Mouse (Mus musculus) hindbrain, embryonic 12.5 days (tissue): ENCODE data around the gene Shank2. TPM values are rescaled to one million over a fixed set of nuclear protein-coding genes. Genes with fewer than 3 reads are reported as not detected.

Experiments
- ATAC-seq: fragments of 200-750 bp; cut with Nextera tagmentation; 2 replicates; pipeline ENCODE4 v1.8.0; 2017; ENCODE audit warnings: moderate TSS enrichment; ENCODE audit not compliant: low FRiP score
- H3K27ac ChIP-seq: fragments of 300-500 bp; sonication (generic); 2 replicates; pipeline ENCODE4 v1.5.1; 2016; ENCODE audit warnings: mild to moderate bottlenecking
- H3K27me3 ChIP-seq: fragments of 300-500 bp; sonication (generic); 2 replicates; pipeline ENCODE4 v1.6.1; 2016; ENCODE audit warnings: mild to moderate bottlenecking
- H3K36me3 ChIP-seq: fragments of 300-500 bp; sonication (generic); 2 replicates; pipeline ENCODE4 v1.6.1; 2016; ENCODE audit warnings: mild to moderate bottlenecking
- H3K4me1 ChIP-seq: fragments of 300-500 bp; sonication (generic); 2 replicates; pipeline ENCODE4 v1.6.1; 2016
- H3K4me2 ChIP-seq: fragments of 300-500 bp; sonication (generic); replicated peaks from 2 replicates; pipeline ENCODE4 v1.6.1; 2016; ENCODE audit warnings: mild to moderate bottlenecking
- H3K4me3 ChIP-seq: fragments of 300-500 bp; sonication (generic); 2 replicates; pipeline ENCODE4 v1.5.1; 2016; ENCODE audit warnings: mild to moderate bottlenecking
- H3K9ac ChIP-seq: fragments of 300-500 bp; sonication (generic); 2 replicates; pipeline ENCODE4 v1.6.1; 2016; ENCODE audit warnings: mild to moderate bottlenecking, moderate library complexity
- H3K9me3 ChIP-seq: fragments of 300-500 bp; sonication (generic); replicated peaks from 2 replicates; pipeline ENCODE4 v1.6.1; 2016; ENCODE audit warnings: mild to moderate bottlenecking
- WGBS: fragments of 180-500 bp; shearing (Covaris S2); methylation state at CpG from one replicate; pipeline ENCODE4 v1.1.7; 2016; 5-methylcytosine and 5-hydroxymethylcytosine counted together
- polyA plus RNA-seq: library from polyadenylated mRNA; unstranded; fragments of >200 nt; fragmentation: Nextera tagmentation; extraction: Ambion mirVana; gene quantifications from 2 replicates; pipeline ENCODE4 v1.2.1, GENCODE M21; 2016

The Shank2 gene
- polyA plus RNA-seq, 1 experiment from 2014 or later = 3.3 TPM

DNA sequence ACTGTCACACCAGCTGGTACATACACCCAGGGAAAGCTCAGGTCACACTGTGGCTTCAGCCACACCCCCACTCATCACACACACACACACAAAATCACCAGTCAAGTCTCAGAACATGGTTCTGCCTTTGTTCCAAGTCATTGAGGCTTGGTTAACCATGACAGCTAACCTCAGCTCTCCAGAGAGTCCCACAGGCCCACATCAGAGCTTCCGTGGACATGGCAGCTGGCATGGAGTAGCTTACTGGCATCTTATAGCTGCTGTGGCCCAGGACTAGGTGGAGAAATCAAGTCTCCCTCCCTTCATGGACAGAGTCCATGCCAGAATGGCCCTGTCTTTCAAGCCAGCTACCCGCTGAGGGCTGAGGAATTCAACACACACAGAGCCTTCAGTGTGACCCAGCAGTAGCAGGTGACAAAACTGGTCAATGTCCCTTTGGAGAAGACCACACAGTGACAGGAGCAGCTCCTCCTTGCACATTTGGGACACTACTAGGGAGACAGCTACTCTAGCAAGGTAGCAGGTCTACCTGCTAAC, 406.8 kb downstream of the Shank2 start:
- ATAC-seq = no peak
- 70% methylated on average over 2 of the region's 2 CpGs for WGBS
- no peak overlapping the region for H3K27ac ChIP-seq

DNA sequence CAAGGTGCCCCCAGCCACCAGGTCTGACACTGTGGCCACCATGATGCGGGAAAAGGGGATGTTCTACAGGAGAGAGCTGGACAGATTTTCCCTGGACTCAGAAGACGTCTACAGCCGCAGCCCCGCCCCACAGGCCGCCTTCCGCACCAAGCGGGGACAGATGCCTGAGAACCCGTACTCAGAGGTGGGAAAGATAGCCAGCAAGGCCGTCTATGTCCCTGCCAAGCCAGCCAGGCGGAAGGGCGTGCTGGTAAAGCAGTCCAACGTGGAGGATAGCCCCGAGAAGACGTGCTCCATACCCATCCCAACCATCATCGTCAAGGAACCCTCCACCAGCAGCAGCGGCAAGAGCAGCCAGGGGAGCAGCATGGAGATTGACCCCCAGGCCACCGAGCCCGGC, 408.0 kb downstream of the Shank2 start:
- Histone ChIP-seq H3K27ac (no peak overlapping the region), H3K36me3 (peaks cover 23% of the 10 kb centered on the region), H3K4me3 (no peak overlapping the region), H3K4me2 (no peak overlapping the region), H3K4me1 (peaks cover 29% of the 10 kb centered on the region), H3K27me3 (no peaks in the 10 kb centered on the region), H3K9me3 (no peaks in the 10 kb centered on the region), H3K9ac (no peak overlapping the region)
- WGBS = 80% methylated on average over 18 of the region's 18 CpGs
- no peak for ATAC-seq

More for the DNA sequence above, 406.8 kb downstream of the Shank2 start:
- peaks cover 29% of the 10 kb centered on the region for H3K4me1 ChIP-seq
- no peaks in the 10 kb centered on the region for H3K9me3 ChIP-seq
- no peak overlapping the region for H3K9ac ChIP-seq
- H3K27me3 ChIP-seq = no peaks in the 10 kb centered on the region
- no peak overlapping the region for H3K4me2 ChIP-seq
- H3K4me3 ChIP-seq = no peak overlapping the region
- H3K36me3 ChIP-seq = peaks cover 23% of the 10 kb centered on the region

DNA sequence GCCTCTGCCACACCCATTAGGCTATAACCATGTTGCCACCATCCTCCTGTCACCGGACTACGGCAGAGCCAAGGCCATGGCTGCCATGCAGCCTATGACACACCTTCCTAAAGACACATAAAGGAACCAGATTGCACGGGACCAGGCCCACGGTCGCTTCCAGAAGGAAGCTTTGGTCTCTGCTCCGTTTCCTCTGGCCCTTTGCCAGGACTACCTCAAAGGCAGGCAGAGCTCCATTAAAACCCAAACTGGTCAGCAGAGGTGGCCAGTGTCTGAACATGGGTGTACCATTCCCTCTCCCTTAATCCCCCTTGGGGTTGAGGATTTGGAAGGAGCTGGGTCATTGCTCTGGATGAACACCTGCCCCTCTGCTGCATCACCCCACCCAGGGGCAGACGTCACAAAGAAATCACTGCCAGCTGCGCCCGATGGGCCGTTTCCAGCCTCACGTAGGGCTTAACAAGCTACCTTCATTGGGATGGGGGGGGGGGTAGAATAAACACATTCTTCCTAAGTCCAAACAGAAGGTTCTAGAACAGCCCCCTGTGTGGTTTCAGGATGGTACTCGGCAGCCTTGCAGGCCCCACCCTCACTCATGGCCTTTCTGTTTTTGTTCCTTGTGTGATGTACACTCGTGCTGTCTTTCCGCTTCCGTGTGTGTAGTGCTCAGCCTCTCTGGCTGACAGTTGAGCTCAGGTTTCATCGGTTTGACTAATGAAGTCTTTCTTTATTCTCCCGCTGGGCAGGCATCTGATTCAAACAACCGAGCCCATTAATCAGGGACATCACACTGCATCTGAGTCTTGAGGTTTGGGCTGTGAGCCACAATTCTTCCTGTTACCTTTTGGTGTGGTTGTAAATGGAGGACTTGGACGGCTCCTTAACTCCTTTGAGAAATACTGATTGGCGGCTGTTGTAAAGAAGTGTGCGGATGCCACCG, 410.5 kb downstream of the Shank2 start:
- Histone ChIP-seq H3K9me3 (no peaks in the 10 kb centered on the region), H3K4me1 (peaks cover 31% of the 10 kb centered on the region), H3K27ac (peak overlapping the region; percentile 73), H3K27me3 (no peaks in the 10 kb centered on the region), H3K4me2 (no peak overlapping the region), H3K9ac (no peak overlapping the region), H3K36me3 (peaks cover 23% of the 10 kb centered on the region), H3K4me3 (no peak overlapping the region)
- WGBS = 45% methylated on average over 22 of the region's 22 CpGs
- peak; percentile 30; the same call in 1 of the 2 replicates for ATAC-seq

DNA sequence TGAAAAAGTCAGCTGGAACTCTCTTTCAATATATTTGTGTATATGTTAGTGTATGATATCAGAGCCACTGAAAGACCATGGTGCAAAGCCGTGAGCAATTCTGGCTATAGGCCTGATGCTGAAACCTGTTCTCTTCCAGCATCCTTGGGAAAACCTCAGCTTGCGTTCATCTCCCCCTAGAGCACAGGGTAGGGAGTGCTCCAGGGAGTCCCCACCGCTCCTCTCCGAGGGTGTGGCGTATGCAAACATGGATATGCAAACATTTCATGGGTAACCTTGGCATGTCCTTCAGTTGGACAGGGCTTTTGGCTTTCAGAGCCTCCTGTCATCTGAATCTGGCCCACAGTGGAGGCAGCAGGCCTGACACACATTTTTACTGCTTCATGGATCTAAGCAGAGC, 412.9 kb downstream of the Shank2 start:
- WGBS = 81% methylated on average over 5 of the region's 5 CpGs
- H3K27me3 ChIP-seq = no peaks in the 10 kb centered on the region
- H3K27ac ChIP-seq = no peak overlapping the region
- no peak for ATAC-seq
- no peaks in the 10 kb centered on the region for H3K9me3 ChIP-seq
- H3K36me3 ChIP-seq = peaks cover 23% of the 10 kb centered on the region
- H3K4me2 ChIP-seq = no peak overlapping the region
- no peak overlapping the region for H3K4me3 ChIP-seq
- H3K9ac ChIP-seq = no peak overlapping the region
- peaks cover 36% of the 10 kb centered on the region for H3K4me1 ChIP-seq

DNA sequence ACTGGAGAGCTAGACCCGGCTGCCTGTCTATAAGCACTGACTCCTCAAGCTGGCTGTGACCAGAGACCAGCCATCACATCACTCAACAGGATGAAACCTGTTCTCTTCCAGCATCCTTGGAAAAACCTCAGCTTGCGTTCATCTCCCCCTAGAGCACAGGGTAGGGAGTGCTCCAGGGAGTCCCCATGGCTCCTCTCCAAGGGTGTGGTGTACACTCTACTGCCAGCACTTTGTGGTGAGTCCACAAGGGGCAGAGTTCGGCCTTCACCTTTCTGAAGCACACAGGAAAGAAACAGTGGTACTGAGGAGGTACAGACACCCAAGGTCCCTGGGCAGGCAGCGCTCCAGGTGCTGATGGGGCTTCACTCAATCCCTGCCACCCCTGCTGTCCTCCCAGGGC, 414.1 kb downstream of the Shank2 start:
- Histone ChIP-seq H3K4me2 (no peak overlapping the region), H3K9me3 (no peaks in the 10 kb centered on the region), H3K9ac (no peak overlapping the region), H3K27ac (no peak overlapping the region), H3K36me3 (peaks cover 12% of the 10 kb centered on the region; the same call in 1 of the 2 replicates), H3K4me3 (no peak overlapping the region), H3K27me3 (no peaks in the 10 kb centered on the region), H3K4me1 (peaks cover 43% of the 10 kb centered on the region)
- 80% methylated on average over 4 of the region's 4 CpGs for WGBS
- ATAC-seq = no peak

DNA sequence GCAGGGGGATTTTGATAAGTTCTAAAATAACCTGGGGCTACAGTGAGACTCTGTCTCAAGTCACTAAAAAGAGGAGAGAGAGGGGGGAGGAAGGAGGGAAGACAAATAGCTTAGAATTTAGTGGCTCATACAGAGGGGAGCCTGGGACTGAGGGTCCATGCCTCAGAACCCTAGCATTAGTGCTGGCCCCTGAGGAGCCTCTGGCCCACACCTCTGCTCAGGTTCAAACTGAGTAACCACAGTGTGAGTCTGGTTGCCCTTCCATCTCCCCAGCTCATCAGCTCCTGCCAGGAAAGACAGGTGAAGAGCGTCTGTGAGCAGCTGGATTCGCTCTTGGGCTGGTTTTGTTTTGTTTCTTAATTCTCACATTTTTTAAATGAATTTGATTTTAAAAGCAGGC, 415.5 kb downstream of the Shank2 start:
- peak overlapping the region; percentile 76 for H3K27ac ChIP-seq
- no peak overlapping the region for H3K4me3 ChIP-seq
- no peaks in the 10 kb centered on the region for H3K36me3 ChIP-seq
- H3K4me2 ChIP-seq = peak overlapping the region; percentile 24; the same call in 1 of the 2 replicates
- H3K4me1 ChIP-seq = peaks cover 40% of the 10 kb centered on the region
- no peaks in the 10 kb centered on the region for H3K27me3 ChIP-seq
- no peak overlapping the region for H3K9ac ChIP-seq
- ATAC-seq = 0 out of 2 replicates have a peak, but pooled peaks have one; percentile 27
- no peaks in the 10 kb centered on the region for H3K9me3 ChIP-seq
- 67% methylated on average over 2 of the region's 2 CpGs for WGBS

DNA sequence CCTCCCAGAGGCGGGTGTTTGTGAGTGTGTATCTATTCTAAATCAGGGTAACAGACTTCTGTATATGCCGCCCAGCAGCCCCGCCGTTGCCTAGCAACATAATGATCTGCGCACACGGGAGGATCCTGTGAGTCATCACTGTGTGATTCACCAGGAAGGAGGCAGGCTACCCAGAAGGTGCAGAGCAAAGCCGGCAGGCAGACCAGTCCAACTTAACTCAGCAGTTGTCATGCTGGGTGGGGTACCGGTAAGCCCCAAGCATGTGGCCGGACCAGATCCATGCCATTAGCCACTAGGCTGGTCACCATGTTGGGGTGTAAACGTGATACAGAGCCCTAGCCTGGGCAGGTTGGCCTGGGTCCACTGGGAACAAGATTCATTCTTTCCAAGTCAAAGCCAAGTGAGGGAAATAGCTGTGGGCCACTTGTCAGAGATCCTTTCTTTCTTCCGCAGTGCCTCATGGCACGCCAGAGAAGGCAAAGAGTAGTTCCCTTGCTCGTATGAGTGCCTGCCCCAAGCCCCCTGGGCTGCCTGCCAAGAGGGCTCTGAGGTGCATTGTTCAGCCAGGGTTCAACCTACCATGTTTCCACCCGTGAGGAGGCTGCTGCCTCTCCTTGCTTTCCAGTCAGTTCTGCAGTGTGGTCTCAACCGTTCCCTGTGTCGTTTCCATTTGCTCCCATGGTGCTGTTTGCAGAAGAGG, 416.1 kb downstream of the Shank2 start:
- Histone ChIP-seq H3K9ac (no peak overlapping the region), H3K9me3 (no peaks in the 10 kb centered on the region), H3K27ac (peak overlapping the region; percentile 76), H3K4me1 (peaks cover 34% of the 10 kb centered on the region), H3K4me2 (peak overlapping the region; percentile 24), H3K27me3 (no peaks in the 10 kb centered on the region), H3K4me3 (no peak overlapping the region), H3K36me3 (no peaks in the 10 kb centered on the region)
- ATAC-seq = peak; percentile 86
- WGBS = 40% methylated on average over 16 of the region's 16 CpGs

DNA sequence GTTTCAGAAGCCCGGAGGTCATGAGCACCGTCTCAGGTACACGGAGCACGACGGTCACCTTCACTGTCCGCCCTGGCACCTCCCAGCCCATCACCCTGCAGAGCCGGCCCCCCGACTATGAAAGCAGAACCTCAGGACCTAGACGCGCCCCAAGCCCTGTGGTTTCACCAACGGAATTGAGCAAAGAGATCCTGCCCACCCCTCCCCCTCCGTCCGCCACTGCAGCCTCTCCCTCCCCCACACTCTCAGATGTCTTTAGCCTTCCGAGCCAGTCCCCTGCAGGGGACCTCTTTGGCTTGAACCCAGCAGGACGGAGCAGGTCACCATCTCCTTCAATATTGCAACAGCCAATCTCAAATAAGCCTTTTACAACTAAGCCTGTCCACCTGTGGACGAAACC, 418.8 kb downstream of the Shank2 start:
- no peaks in the 10 kb centered on the region for H3K36me3 ChIP-seq
- H3K4me1 ChIP-seq = peaks cover 27% of the 10 kb centered on the region
- 28% methylated on average over 16 of the region's 16 CpGs for WGBS
- no peak overlapping the region for H3K9ac ChIP-seq
- H3K27ac ChIP-seq = no peak overlapping the region
- H3K27me3 ChIP-seq = no peaks in the 10 kb centered on the region
- no peak overlapping the region for H3K4me2 ChIP-seq
- ATAC-seq = no peak
- no peaks in the 10 kb centered on the region for H3K9me3 ChIP-seq
- no peak overlapping the region for H3K4me3 ChIP-seq

DNA sequence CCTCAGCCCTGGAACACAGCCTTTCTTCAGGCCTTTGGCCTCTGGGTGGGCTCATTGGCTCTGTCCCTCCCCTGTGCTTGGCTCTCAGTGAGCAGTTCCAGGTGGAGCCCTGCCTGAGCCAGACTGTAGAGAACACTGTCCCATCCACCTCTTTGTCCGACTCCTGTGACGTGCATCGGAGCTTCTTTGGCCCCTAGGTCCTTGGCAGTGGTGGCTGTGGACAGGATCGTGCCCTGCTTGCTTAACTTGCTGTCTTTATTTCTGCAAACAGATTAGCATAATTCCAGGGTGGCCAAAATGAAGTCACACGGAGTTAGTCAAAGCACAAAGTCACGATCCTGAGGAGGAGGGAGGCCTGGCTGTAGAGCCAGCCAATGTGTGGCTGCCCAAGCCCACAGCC, 419.8 kb downstream of the Shank2 start:
- WGBS = 63% methylated on average over 6 of the region's 6 CpGs

DNA sequence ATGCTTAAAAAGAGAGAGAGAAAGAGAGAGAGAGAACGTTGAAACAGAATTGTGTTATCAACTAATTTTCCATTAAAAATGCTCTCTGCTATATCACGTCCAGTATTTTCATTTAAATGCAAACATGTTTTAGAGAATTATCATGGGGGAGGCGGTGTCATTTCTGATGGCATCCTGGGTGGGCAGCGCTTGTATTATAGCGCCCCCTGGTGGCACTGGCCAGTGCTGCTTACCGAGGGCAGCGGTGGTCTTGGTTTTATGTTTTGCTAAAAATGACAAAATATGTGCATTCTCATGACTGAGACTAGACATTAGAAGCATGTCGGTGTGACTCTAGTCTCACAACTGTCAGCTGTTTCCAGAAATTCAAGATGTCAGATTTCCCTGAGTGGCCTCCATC, 424.2 kb downstream of the Shank2 start:
- Histone ChIP-seq H3K4me3 (no peak overlapping the region), H3K27me3 (no peaks in the 10 kb centered on the region), H3K36me3 (no peaks in the 10 kb centered on the region), H3K9me3 (no peaks in the 10 kb centered on the region), H3K9ac (no peak overlapping the region), H3K4me2 (no peak overlapping the region), H3K4me1 (0 out of 2 replicates have a peak, but pooled peaks cover 2% of the 10 kb centered on the region), H3K27ac (no peak overlapping the region)
- ATAC-seq = no peak
- WGBS = 8% methylated on average over 8 of the region's 8 CpGs

More for the DNA sequence above, 419.8 kb downstream of the Shank2 start:
- no peak for ATAC-seq
- Histone ChIP-seq H3K4me1 (peaks cover 27% of the 10 kb centered on the region), H3K9me3 (no peaks in the 10 kb centered on the region), H3K36me3 (no peaks in the 10 kb centered on the region), H3K27me3 (no peaks in the 10 kb centered on the region), H3K9ac (no peak overlapping the region), H3K4me2 (no peak overlapping the region), H3K4me3 (no peak overlapping the region), H3K27ac (no peak overlapping the region)

DNA sequence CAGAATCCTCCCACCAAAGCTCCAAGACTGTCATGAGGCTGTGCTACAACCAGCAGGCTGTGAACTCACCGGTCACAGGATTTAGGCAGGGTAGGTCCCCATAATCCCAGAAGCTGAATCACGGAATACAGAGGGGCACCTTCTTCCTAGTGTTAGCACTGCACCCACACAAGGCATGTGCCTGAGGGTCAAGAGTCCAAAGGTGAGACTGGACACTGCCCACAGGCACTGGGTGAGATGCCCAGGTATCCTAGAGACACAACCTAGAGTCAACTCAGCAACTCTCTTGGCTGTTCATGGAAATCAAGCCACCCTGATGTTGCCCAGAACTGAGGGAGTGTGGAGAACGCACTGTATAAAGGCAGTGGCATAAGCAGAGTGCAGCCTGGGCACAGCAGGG, 424.9 kb downstream of the Shank2 start:
- H3K9me3 ChIP-seq = no peaks in the 10 kb centered on the region
- no peak overlapping the region for H3K9ac ChIP-seq
- ATAC-seq = 0 out of 2 replicates have a peak, but pooled peaks have one; percentile 17
- no peaks in the 10 kb centered on the region for H3K36me3 ChIP-seq
- H3K27me3 ChIP-seq = no peaks in the 10 kb centered on the region
- H3K27ac ChIP-seq = no peak overlapping the region
- H3K4me2 ChIP-seq = no peak overlapping the region
- WGBS = 91% methylated on average over 3 of the region's 3 CpGs
- H3K4me3 ChIP-seq = no peak overlapping the region
- no peaks in the 10 kb centered on the region for H3K4me1 ChIP-seq

DNA sequence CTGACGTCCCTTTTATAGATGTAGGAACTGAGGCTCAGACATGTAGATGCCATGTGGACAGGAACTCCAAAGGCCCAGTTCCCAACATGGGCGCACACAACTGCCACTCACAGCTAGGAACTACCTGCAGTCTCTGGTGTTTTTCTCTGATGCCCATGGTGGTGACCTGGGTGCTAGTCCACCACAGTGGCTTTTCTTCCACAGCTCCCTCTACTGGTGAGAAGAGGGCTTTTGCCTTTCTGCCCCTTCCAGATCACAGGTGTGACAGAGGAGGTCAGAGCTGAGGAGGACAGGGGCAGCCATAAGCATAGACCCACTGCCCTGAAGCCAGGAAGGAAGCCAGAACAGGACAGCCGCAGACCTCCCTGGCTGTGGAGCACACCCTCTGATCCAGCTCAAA, 425.7 kb downstream of the Shank2 start:
- Histone ChIP-seq H3K36me3 (no peaks in the 10 kb centered on the region), H3K9ac (no peak overlapping the region), H3K9me3 (no peaks in the 10 kb centered on the region), H3K27me3 (no peaks in the 10 kb centered on the region), H3K27ac (no peak overlapping the region), H3K4me2 (no peak overlapping the region), H3K4me3 (no peak overlapping the region), H3K4me1 (no peaks in the 10 kb centered on the region)
- 86% methylated on average over 3 of the region's 3 CpGs for WGBS
- ATAC-seq = no peak
